Mouse (Mus musculus) neural tube, embryonic 15.5 days (tissue): ENCODE measurements around the gene Cela3b. TPM values are rescaled to one million over a fixed set of nuclear protein-coding genes. Genes with fewer than 3 reads are reported as not detected.

Source experiments
- ATAC-seq: fragments of 200-750 bp; cut with Nextera tagmentation; 2 replicates; pipeline ENCODE4 v1.8.0; 2017; ENCODE audit warnings: mild to moderate bottlenecking, moderate TSS enrichment, moderate library complexity; ENCODE audit not compliant: low FRiP score
- H3K27ac ChIP-seq: fragments of 300-500 bp; sonication (generic); replicated peaks from 2 replicates; pipeline ENCODE4 v1.5.1; 2015; ENCODE audit warnings: mild to moderate bottlenecking, inconsistent platforms
- H3K27me3 ChIP-seq: fragments of 300-500 bp; sonication (generic); replicated peaks from 2 replicates; pipeline ENCODE4 v1.6.1; 2015; ENCODE audit warnings: inconsistent platforms
- H3K36me3 ChIP-seq: fragments of 300-500 bp; sonication (generic); 2 replicates; pipeline ENCODE4 v1.6.1; 2015; ENCODE audit warnings: inconsistent platforms
- H3K4me1 ChIP-seq: fragments of 300-500 bp; sonication (generic); 2 replicates; pipeline ENCODE4 v1.6.1; 2015; ENCODE audit warnings: inconsistent platforms
- H3K4me2 ChIP-seq: fragments of 300-500 bp; sonication (generic); 2 replicates; pipeline ENCODE4 v1.6.1; 2015; ENCODE audit warnings: inconsistent platforms, mild to moderate bottlenecking, moderate library complexity
- H3K4me3 ChIP-seq: fragments of 300-500 bp; sonication (generic); replicated peaks from 2 replicates; pipeline ENCODE4 v1.5.1; 2015; ENCODE audit warnings: mild to moderate bottlenecking, inconsistent platforms
- H3K9ac ChIP-seq: fragments of 300-500 bp; sonication (generic); replicated peaks from 2 replicates; pipeline ENCODE4 v1.6.1; 2015; ENCODE audit warnings: mild to moderate bottlenecking, inconsistent platforms
- H3K9me3 ChIP-seq: fragments of 300-500 bp; sonication (generic); replicated peaks from 2 replicates; pipeline ENCODE4 v1.6.1; 2016; ENCODE audit warnings: inconsistent platforms
- WGBS: fragments of 180-500 bp; shearing (Covaris S2); methylation state at CpG from one replicate; pipeline ENCODE4 v1.1.7; 2015; ENCODE audit warnings: mixed read lengths; 5-methylcytosine and 5-hydroxymethylcytosine counted together
- polyA plus RNA-seq: library from polyadenylated mRNA; unstranded; fragments of >200 nt; fragmentation: Nextera tagmentation; extraction: Ambion mirVana; gene quantifications from 2 replicates; pipeline ENCODE4 v1.2.1, GENCODE M21; 2015

Cela3b gene
- polyA plus RNA-seq, 1 experiment from 2014 or later, result not detected

DNA sequence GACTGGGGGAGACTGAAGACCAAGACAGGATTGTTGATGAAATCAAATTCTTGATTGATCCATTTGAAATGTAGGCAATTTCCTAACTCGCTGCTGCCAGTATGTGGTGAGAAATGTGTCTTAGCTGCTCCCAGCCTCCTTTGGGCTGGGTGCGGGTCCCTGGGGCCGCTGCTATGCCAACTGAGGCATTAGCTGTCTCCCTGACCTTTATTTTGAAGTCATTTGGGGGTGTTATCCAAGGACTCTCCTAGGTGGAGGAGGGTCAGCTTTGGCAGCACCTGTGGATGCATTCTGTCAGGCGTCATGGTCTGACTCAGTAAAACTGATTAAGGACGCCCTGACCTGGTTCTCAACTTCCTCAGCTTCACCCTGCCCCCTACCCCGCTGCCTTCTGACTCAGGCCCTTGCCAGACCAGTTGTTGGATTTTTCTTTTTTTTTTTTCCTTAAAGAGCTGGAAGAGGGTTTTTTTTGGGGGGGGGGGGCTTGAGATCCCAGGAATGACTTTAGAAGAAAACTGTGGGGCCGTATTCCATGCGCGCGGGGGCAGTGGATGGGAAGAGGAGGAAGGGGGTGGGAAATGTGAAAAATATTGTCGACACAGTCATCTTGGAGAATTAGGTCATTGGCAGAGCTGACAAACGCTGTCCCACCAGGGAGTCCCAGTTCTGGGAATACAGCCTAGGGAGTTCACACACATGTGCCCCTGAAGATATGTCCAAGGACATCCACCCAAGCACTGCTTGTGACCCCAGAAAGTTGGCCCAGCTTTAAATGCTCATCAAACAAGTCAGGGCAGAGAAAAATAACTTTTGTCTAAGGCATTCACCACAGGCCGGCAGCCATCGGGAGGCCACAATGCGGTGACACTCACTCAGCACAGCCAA is 33.5 kb downstream of the Cela3b start:
- H3K27me3 ChIP-seq, result no peaks in the 10 kb centered on the region
- no peak for ATAC-seq
- H3K36me3 ChIP-seq, result no peaks in the 10 kb centered on the region
- no peak overlapping the region for H3K9ac ChIP-seq
- WGBS, result 82% methylated on average over 15 of the region's 15 CpGs
- no peaks in the 10 kb centered on the region for H3K4me1 ChIP-seq
- H3K4me3 ChIP-seq, result no peak overlapping the region
- no peak overlapping the region for H3K27ac ChIP-seq
- H3K9me3 ChIP-seq, result no peaks in the 10 kb centered on the region
- no peak overlapping the region for H3K4me2 ChIP-seq

DNA sequence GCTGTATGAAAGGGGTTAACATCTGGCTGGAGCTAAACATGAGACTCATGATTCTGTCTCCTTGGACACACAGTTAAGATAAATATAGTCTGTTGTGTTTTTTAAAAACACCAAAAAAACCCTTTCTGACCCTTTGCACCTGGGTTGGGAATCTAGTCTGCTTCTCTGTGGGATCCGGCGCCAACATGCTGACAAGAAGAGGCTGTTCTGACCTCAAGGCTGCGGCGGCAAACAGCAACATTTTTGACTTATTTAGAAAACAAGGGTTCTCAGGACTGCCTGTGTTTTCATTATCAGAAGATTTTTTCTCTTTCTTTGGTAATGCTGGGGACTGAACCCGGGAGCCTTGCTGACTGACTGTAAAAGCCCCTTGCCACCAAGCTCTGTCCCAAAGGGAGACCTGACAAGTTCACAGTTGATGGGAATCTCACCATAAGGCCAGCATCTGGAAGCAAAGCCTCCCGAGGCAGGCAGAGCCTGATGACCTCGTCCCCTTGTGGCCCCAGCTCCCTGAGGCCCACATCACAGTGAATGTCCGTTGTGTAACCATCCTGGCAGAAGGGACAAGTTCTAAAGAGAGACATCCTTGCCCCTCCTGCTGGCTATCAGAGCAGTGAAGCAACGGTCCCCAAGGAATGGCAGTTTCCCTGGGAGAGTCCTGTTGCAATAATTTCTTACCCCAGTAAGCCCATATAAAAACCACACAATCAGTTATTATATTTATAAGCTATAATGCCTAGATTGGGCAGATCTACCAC is 36.8 kb downstream of the Cela3b start:
- Histone ChIP-seq H3K36me3 (no peaks in the 10 kb centered on the region), H3K27me3 (no peaks in the 10 kb centered on the region), H3K4me3 (no peak overlapping the region), H3K9ac (no peak overlapping the region), H3K4me1 (peaks cover 11% of the 10 kb centered on the region), H3K27ac (no peak overlapping the region), H3K4me2 (no peak overlapping the region), H3K9me3 (no peaks in the 10 kb centered on the region)
- 71% methylated on average over 9 of the region's 9 CpGs for WGBS
- no peak for ATAC-seq

DNA sequence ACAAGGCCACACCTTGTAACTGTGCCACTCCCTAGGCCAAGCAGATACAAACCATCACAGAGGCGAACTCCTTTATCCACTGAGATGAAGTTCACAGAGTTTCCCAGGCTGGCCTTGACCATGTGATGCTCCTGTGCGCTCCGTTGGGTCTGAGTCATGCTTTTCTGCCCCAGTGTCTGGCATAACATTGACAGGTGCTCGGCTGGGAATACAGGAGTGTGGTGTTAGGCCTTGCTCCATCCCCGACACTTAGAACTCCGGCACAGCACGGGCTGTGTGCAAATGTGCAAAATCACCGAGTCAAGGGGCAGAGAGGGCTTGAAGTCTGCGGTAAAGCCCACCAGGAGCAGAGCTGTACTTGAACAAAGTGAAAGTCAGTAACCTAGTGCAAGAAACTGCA is 37.5 kb downstream of the Cela3b start:
- WGBS, result 91% methylated on average over 9 of the region's 9 CpGs
- peaks cover 11% of the 10 kb centered on the region for H3K4me1 ChIP-seq
- H3K9ac ChIP-seq, result no peak overlapping the region
- no peaks in the 10 kb centered on the region for H3K9me3 ChIP-seq
- ATAC-seq, result no peak
- no peaks in the 10 kb centered on the region for H3K36me3 ChIP-seq
- no peak overlapping the region for H3K4me2 ChIP-seq
- H3K4me3 ChIP-seq, result no peak overlapping the region
- no peaks in the 10 kb centered on the region for H3K27me3 ChIP-seq
- H3K27ac ChIP-seq, result no peak overlapping the region

DNA sequence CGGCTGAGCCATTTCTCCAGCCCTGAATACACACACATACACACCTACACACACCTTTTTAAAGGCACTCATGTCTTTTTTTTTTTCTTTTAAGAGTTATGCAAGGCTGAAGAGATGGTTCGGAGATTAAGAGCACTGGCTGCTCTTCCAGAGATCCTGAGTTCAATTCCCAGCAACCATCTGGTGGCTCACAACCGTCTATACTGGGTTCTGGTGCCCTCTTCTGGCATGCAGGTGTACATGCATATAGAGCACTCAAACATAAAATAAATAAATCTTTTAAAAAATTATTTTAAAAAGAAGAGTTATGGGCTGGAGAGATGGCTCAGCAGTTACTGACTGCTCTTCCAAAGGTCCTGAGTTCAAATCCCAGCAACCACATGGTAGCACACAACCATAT is 39.1 kb downstream of the Cela3b start:
- H3K27ac ChIP-seq, result no peak overlapping the region
- H3K4me1 ChIP-seq, result peaks cover 19% of the 10 kb centered on the region
- no peaks in the 10 kb centered on the region for H3K9me3 ChIP-seq
- ATAC-seq, result no peak
- no peak overlapping the region for H3K4me3 ChIP-seq
- H3K27me3 ChIP-seq, result no peaks in the 10 kb centered on the region
- no peak overlapping the region for H3K4me2 ChIP-seq
- no peaks in the 10 kb centered on the region for H3K36me3 ChIP-seq
- no peak overlapping the region for H3K9ac ChIP-seq
- 92% methylated on average over 3 of the region's 3 CpGs for WGBS

DNA sequence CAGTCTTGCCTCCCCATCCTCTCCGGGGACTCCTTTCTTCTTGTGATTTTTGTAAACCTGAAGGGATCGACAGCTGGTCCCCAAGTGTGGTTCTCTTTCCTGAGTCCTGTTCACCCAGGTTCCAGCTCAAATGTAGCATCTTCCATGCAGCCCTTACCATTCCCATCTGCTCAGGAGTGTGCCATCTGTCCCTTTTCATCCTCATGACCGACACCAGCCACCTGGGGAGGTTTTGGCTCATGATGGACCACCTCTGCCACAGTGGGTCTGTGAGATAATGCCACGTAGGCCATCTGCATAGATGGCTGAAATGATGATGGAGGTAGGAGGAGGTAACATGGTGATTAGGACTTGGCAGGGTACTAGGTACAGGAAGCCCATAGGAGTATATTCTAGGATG is 40.1 kb downstream of the Cela3b start:
- Histone ChIP-seq H3K36me3 (no peaks in the 10 kb centered on the region), H3K4me3 (no peak overlapping the region), H3K4me2 (no peak overlapping the region), H3K9me3 (no peaks in the 10 kb centered on the region), H3K4me1 (peaks cover 19% of the 10 kb centered on the region), H3K27me3 (no peaks in the 10 kb centered on the region), H3K27ac (no peak overlapping the region), H3K9ac (no peak overlapping the region)
- ATAC-seq, result no peak
- 95% methylated on average over 4 of the region's 4 CpGs for WGBS

DNA sequence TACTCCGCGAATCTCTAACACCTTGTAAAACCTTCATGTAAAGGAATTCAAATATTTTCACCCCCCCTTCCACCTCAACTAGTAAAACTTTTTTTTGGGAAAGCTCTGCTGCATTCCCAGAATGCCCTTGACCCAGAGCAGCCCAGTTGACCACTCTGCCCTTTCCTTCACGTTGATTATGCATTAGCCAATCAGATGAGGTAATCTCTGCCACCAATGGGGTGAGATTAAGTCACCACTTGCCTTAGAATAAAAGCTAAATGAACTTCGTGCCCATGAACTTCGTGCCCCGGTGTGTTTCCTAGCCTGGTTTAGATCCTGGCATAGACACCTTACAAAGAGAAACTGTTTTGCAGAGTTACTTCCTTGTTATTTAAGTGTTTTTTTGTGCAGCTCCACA is 41.4 kb downstream of the Cela3b start:
- Histone ChIP-seq H3K9ac (peak overlapping the region; percentile 77; the same call in 1 of the 2 replicates), H3K4me1 (peaks cover 19% of the 10 kb centered on the region), H3K27ac (peak overlapping the region; percentile 94), H3K4me3 (peak overlapping the region; percentile 81), H3K27me3 (no peaks in the 10 kb centered on the region), H3K4me2 (peak overlapping the region; percentile 87), H3K36me3 (no peaks in the 10 kb centered on the region), H3K9me3 (no peaks in the 10 kb centered on the region)
- no peak for ATAC-seq
- WGBS, result 45% methylated on average over 6 of the region's 6 CpGs

DNA sequence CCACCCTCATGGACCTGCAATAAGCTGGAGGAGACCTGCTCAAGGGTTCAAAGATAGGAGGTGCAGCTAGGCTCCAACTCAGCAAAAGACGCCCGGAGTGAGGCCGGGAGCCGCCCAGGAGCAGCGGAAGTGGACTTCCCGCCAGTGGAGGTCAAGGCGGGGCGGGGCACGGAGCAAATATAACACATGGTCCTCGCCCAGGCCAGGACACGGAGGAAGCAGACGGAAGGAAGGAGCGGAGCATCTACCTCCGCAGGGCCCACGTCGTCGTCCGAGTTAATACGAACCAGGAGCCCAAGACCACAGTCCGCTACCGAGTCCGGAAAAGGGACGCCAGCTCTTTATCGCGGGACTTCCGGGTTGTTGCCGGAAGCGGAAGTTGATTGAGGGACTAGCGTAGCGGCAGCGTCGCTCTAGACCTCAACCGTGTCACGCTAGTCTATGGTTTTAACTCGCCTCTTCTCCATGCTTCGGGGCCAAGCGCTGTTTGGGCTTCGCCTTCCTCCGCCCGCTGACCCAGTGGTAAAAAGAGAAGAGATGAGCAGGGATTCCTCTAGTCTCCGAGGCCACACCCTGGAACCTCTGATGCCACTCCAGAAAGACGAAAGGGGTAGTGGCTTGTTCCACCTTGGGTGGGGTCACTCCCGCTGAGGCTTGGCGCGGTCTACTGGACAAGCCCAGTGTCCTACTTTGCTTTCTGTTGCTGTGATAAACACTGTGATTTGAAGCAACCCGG is 42.1 kb downstream of the Cela3b start:
- Histone ChIP-seq H3K27ac (peak overlapping the region; percentile 94), H3K27me3 (no peaks in the 10 kb centered on the region), H3K4me2 (peak overlapping the region; percentile 87), H3K36me3 (no peaks in the 10 kb centered on the region), H3K4me3 (peak overlapping the region; percentile 81), H3K9me3 (no peaks in the 10 kb centered on the region), H3K9ac (peak overlapping the region; percentile 77), H3K4me1 (peaks cover 19% of the 10 kb centered on the region)
- under 1% methylated on average over 46 of the region's 46 CpGs for WGBS
- ATAC-seq, result peak; percentile 95

DNA sequence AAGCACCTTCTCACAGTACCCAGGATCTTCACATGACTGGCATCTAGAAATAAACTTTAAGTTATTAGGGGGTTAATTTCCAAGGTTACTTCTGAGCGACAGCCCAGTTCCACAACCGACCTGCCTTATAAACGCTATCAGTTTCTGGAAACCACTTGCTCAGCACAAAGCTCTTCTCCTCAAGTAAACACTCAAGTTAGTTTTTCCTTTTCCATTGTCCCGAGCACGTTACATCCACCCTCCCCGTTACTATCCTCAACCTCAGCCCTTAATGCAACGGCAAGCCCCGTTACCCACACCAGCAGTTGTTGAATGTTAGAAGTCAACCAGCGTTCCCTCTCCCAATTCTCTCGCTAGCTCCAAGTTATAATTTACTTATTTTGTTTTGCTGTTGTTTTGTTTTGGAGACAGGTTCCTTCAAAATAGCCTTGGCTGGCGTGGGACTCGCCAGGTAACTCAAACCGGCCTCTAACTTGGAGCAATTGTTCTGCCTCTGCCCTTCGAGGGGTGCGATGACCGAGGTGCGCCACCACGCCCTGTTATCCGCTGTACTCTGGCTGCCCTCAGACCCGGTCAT is 42.8 kb downstream of the Cela3b start:
- Histone ChIP-seq H3K36me3 (no peaks in the 10 kb centered on the region), H3K4me1 (peaks cover 19% of the 10 kb centered on the region), H3K9ac (peak overlapping the region; percentile 77), H3K27ac (peak overlapping the region; percentile 94), H3K27me3 (no peaks in the 10 kb centered on the region), H3K4me2 (peak overlapping the region; percentile 87), H3K9me3 (no peaks in the 10 kb centered on the region), H3K4me3 (peak overlapping the region; percentile 81)
- no peak for ATAC-seq
- WGBS, result 1% methylated on average over 20 of the region's 20 CpGs

DNA sequence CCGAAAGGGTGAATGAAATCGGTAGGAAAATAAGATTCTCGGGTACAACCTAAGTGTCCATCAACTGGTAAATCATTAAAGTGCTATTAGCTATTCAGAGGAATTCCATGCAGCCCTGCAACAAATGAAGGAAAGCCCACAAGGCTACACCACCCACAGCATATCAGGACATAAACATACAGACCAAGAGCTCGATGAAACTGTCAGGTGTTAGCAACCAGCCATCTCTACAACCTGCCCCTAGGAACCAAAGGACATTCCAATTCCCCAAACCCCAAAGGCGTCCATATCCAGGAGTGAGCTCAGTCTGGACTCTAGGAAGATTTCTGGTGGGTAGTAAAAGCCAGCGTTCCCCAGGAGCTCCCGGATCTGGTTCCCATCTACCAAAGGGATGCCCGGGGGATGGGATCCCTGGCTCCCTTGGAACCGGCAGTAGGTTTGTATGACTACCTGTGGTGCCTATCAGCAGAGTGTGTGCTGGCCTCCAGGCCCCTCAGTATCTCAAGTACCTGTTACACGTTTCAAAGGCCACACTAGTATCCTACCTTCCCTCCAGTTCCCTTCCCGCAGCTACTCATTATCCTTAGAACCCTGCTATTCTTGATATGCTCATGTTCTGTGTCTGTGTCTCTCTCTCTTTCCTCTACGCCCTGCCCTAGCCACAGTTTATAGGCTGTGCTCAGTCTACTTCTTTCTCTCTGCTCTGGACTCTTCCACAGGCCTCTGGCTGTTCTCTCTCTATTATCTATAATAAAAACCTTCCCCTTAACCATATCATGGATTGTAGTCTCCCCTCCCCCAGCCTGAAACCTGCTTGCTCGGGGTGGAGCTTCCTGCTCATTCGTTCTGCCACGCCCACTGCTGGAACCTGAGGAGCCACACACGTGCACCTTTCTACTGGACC is 49.4 kb downstream of the Cela3b start:
- no peak overlapping the region for H3K4me3 ChIP-seq
- no peak overlapping the region for H3K27ac ChIP-seq
- no peak overlapping the region for H3K9ac ChIP-seq
- 35% methylated on average over 15 of the region's 16 CpGs for WGBS
- H3K9me3 ChIP-seq, result no peaks in the 10 kb centered on the region
- peak overlapping the region; percentile 34 for H3K4me2 ChIP-seq
- H3K27me3 ChIP-seq, result no peaks in the 10 kb centered on the region
- peaks cover 5% of the 10 kb centered on the region; the same call in 1 of the 2 replicates for H3K4me1 ChIP-seq
- no peak for ATAC-seq
- H3K36me3 ChIP-seq, result no peaks in the 10 kb centered on the region

DNA sequence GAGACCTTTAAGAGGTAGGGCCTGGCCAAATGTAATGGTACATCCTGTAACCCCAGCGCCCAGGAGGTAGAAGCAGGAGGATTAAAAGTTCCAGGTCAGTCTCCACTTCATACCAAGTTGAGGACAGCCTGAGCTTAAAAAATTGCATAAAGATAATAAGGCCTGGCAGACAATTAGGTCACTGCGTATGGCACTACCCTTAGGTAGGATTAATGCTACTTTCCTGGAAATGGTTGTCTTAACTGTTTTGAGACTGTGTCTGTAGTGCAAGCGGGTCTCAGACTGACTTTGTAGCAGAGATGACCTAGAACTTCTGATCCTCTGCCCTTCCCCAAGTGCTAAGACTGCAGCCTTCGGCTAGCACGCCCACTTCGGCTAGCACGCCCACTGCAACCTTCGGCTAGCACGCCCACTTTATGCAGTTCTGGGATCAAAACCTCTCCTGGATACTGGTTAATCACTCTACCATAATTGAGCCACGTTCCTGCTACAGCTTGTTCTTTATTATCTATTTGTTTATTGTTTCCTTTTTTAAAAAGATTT is 50.6 kb downstream of the Cela3b start:
- no peaks in the 10 kb centered on the region for H3K36me3 ChIP-seq
- H3K4me1 ChIP-seq, result peaks cover 5% of the 10 kb centered on the region; the same call in 1 of the 2 replicates
- no peak for ATAC-seq
- H3K4me3 ChIP-seq, result no peak overlapping the region
- no peak overlapping the region for H3K27ac ChIP-seq
- H3K9me3 ChIP-seq, result no peaks in the 10 kb centered on the region
- H3K27me3 ChIP-seq, result no peaks in the 10 kb centered on the region
- H3K9ac ChIP-seq, result no peak overlapping the region
- no peak overlapping the region for H3K4me2 ChIP-seq
- 91% methylated on average over 10 of the region's 10 CpGs for WGBS
